Mouse (Mus musculus) heart, adult 2 months (tissue): ENCODE results near the gene Arrdc2.

ENCODE experiments used
- CTCF ChIP-seq: fragments of 200-600 bp; IDR thresholded peaks from 2 replicates; pipeline ENCODE4 v1.8.1; 2022; ENCODE audit warnings: antibody characterized with exemption, mild to moderate bottlenecking, moderate library complexity
- EP300 ChIP-seq: fragments of 200-500 bp; IDR thresholded peaks from 2 replicates; pipeline ENCODE4 v1.6.1; 2011; ENCODE audit warnings: low read depth, low read length, control low read depth; ENCODE audit not compliant: insufficient read depth
- POLR2A ChIP-seq: fragments of 200-500 bp; IDR thresholded peaks from 2 replicates; pipeline ENCODE4 v1.6.1; 2011; ENCODE audit warnings: mild to moderate bottlenecking, low read depth, low read length, control low read depth; ENCODE audit not compliant: insufficient read depth

DNA sequence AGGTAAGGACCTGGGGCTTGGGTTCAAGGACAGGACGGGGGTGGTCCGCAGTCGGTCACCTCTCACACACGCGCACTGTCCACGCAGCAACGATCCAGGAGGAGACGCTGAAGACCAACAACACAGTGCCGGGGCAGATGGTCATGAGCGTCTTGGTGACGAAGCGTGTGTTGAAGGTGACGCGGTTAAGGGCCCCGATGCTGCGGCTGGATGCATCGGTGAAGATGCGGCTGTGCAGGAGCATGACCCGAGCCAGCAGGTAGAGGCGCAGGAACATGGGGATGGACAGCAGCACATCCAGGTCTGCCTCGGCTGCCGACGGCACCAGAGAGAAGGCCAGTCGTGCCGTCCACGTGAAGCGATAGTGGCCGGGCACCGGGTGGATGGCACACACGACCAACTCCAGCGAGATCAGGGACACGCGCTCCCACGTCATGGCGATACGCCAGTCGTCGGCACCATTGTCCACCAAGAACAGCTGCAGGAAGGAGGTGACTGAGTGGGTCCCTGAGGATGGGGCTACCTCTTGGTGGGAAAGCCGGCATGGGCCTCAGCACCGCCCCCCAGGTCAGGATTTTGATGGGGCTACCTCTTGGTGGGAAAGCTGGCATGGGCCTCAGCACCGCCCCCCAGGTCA is 13.2 kb upstream of the Arrdc2 start:
- TF ChIP-seq EP300 (no peak), CTCF (no peak), POLR2A (no peak)
